Mouse (Mus musculus) C2C12 (cell line): ENCODE measurements at regions not wholly inside any gene's neighbourhood (a gene's known extent, or its start where the extent isn't known, plus 50 kb on each side); places are given as distances from the start of the nearest gene placed in this dataset.

Source experiments
- H3K27me3 ChIP-seq: one replicate; pipeline ENCODE4 v1.6.1; 2011; ENCODE audit not compliant: control insufficient read depth, insufficient read depth, insufficient read length
- H3K36me3 ChIP-seq: one replicate; pipeline ENCODE4 v1.6.1; 2011; ENCODE audit not compliant: control insufficient read depth, insufficient read depth
- H3K4me3 ChIP-seq: one replicate; pipeline ENCODE4 v1.5.1; 2011; ENCODE audit warnings: mild to moderate bottlenecking, control low read depth; ENCODE audit not compliant: poor library complexity, insufficient read depth, severe bottlenecking
- H3K79me2 ChIP-seq: one replicate; pipeline ENCODE4 v1.6.1; 2011; ENCODE audit not compliant: control insufficient read depth, insufficient read depth
- H3K79me3 ChIP-seq: one replicate; pipeline ENCODE4 v1.6.1; 2011; ENCODE audit warnings: low read depth, control low read depth
- H3ac ChIP-seq: one replicate; pipeline ENCODE3; 2011; ENCODE audit warnings: low read depth; ENCODE audit not compliant: control insufficient read depth, insufficient read length
- CEBPB ChIP-seq: IDR thresholded peaks from one replicate; pipeline ENCODE4 v1.6.1; 2011; ENCODE audit warnings: low read depth, mild to moderate bottlenecking, control low read depth, moderate library complexity
- CTCF ChIP-seq: IDR thresholded peaks from one replicate; pipeline ENCODE4 v1.5.1; 2011; ENCODE audit not compliant: control insufficient read depth, insufficient read depth, insufficient read length
- FOSL1 ChIP-seq: IDR thresholded peaks from one replicate; pipeline ENCODE4 v1.8.0; 2011; ENCODE audit warnings: mild to moderate bottlenecking, low read length; ENCODE audit not compliant: poor library complexity, insufficient read depth, severe bottlenecking
- MAX ChIP-seq: IDR thresholded peaks from one replicate; pipeline ENCODE4 v1.6.1; 2011; ENCODE audit warnings: mild to moderate bottlenecking, control low read depth
- MYOD1 ChIP-seq: IDR thresholded peaks from one replicate; pipeline ENCODE4 v1.6.1; 2011; ENCODE audit warnings: low read depth; ENCODE audit not compliant: control insufficient read depth, insufficient read length
- MYOG ChIP-seq: IDR thresholded peaks from one replicate; pipeline ENCODE4 v1.6.1; 2011; ENCODE audit not compliant: control insufficient read depth, insufficient read length; ENCODE audit errors: extremely low read depth
- USF1 ChIP-seq: IDR thresholded peaks from one replicate; pipeline ENCODE4 v1.6.1; 2011; ENCODE audit warnings: low read depth, mild to moderate bottlenecking, control low read depth, moderate library complexity

- H3K4me3 ChIP-seq = no peak overlapping the region
Measured at GRCm38 (mm10) chr8:127745221-127745620, 613.2 kb upstream of the Nrp1 start.

DNA sequence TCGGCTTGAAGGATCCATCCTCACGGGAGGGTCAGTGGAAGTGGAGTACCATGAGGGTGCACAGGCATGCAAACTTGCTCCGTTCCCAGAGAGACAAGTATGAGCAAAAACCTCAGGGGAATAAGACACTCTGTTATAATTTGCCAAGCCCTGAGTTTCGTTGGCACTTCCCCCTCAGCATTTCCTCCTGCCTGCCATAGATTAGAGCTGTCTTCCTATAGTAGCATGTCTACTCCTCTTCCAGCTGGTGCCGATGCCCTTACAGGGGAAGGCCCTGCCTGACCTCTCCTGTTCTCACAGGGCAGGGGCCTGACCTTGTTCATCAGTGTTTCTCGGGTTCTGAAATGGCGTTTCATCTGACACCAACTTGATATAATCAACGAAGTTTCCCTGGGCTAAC lies 611.9 kb upstream of the Nrp1 start:
- Histone ChIP-seq H3K27me3 (no peaks in the 10 kb centered on the region), H3K4me3 (no peak overlapping the region), H3ac (no peak overlapping the region), H3K79me3 (no peaks in the 10 kb centered on the region), H3K36me3 (no peaks in the 10 kb centered on the region), H3K79me2 (no peaks in the 10 kb centered on the region)
- no peak for TF ChIP-seq CTCF
- TF ChIP-seq MYOD1 = no peak
- TF ChIP-seq USF1 = no peak
- no peak for TF ChIP-seq MAX
- no peak for TF ChIP-seq MYOG
- no peak for TF ChIP-seq CEBPB
- TF ChIP-seq FOSL1 = no peak

More at GRCm38 (mm10) chr8:127745221-127745620, 613.2 kb upstream of the Nrp1 start:
- Histone ChIP-seq H3K79me2 (no peaks in the 10 kb centered on the region), H3ac (no peak overlapping the region), H3K36me3 (no peaks in the 10 kb centered on the region), H3K27me3 (no peaks in the 10 kb centered on the region), H3K79me3 (no peaks in the 10 kb centered on the region)
- no peak for TF ChIP-seq CTCF
- no peak for TF ChIP-seq MYOG
- no peak for TF ChIP-seq MAX
- no peak for TF ChIP-seq CEBPB
- no peak for TF ChIP-seq MYOD1
- TF ChIP-seq USF1 = no peak
- no peak for TF ChIP-seq FOSL1

DNA sequence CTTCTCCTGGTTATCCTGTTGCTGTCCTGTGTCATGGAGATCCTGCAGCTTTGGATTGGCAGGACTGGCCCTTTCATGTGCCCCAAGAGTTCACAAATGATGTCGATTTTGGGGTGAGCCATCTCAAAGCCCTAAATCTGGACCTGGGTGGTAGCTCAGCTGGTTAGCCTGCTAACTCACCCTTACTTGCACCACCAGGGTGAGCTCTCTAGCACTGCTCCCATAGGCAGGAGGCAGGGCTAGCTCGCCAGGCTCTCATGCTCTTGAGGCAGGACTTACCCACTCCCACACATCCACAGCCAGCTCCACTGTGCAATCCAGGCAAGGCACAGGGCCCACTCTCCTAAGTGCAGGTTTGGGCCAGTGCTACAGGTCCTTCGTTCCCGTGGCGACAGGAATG lies 605.5 kb upstream of the Nrp1 start:
- Histone ChIP-seq H3K36me3 (no peaks in the 10 kb centered on the region), H3K4me3 (no peak overlapping the region), H3K79me3 (no peaks in the 10 kb centered on the region), H3K27me3 (no peaks in the 10 kb centered on the region), H3K79me2 (no peaks in the 10 kb centered on the region), H3ac (no peak overlapping the region)
- TF ChIP-seq USF1 (no peak), MAX (no peak), MYOD1 (no peak), FOSL1 (no peak), MYOG (no peak), CEBPB (no peak), CTCF (no peak)

DNA sequence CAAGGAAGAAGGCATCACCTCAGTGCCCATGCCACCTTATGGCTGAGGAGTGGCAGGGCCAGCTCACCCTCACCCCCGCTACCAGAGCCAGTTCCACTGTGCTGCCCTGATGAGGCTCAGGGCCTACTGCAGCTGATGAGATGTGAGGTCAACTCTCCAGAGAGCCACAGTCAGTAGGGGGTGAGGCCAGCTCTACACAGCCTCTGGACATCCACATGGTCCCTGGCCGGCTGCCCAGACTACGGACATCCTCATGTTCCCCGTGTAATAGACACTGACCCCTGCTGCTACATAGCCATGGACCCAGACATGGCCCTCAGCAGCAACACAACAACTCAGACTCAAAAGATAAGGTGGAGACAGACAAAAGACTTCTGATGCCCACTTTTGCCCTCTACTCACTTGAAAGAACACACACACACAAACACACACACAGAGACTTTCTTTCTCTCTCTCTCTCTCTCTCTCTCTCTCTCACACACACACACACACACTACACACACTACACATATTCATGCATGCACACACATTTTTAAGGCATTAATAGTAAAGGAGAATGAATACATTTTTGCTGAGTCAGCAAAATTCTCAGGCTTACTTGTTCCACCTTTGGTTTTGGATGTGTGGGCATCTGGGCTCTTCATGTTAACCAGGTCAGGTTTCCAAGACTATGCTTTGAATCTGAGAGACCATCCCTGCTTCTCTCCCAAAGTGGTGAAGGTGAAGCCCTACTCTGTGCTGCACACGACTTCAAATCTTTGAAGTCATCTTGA lies 604.4 kb upstream of the Nrp1 start:
- Histone ChIP-seq H3ac (no peak overlapping the region), H3K36me3 (no peaks in the 10 kb centered on the region), H3K79me3 (no peaks in the 10 kb centered on the region), H3K4me3 (no peak overlapping the region), H3K27me3 (no peaks in the 10 kb centered on the region), H3K79me2 (no peaks in the 10 kb centered on the region)
- TF ChIP-seq MYOG (no peak), FOSL1 (no peak), CEBPB (no peak), CTCF (no peak), MAX (no peak), USF1 (no peak), MYOD1 (no peak)

DNA sequence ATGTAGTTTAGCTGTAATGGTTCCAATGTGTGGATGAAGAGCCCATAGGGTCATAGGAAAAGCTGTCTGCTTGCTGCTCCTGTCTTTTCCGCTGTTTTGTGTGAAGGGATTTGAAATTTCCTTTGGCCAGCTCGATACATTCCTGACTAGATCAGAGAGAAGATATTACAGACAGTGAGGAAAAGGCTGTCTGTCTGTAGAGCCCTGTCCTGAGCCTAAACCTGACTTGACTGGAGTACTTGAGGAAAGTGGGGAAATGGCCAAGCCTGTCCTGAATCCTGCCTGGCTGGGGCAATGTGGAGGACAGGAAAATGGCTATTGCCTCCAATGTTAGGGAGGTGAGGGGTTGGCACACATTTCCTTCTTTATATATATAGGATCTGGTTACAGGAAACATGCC lies 601.0 kb upstream of the Nrp1 start:
- no peaks in the 10 kb centered on the region for H3K36me3 ChIP-seq
- no peaks in the 10 kb centered on the region for H3K27me3 ChIP-seq
- no peaks in the 10 kb centered on the region for H3K79me3 ChIP-seq
- no peak overlapping the region for H3K4me3 ChIP-seq
- H3ac ChIP-seq = no peak overlapping the region
- no peaks in the 10 kb centered on the region for H3K79me2 ChIP-seq
- no peak for TF ChIP-seq FOSL1
- TF ChIP-seq MAX = no peak
- no peak for TF ChIP-seq CEBPB
- TF ChIP-seq MYOG = no peak
- TF ChIP-seq USF1 = no peak
- no peak for TF ChIP-seq CTCF
- no peak for TF ChIP-seq MYOD1

GRCm38 (mm10) chr8:127759906-127760305 lies 598.5 kb upstream of the Nrp1 start:
- no peaks in the 10 kb centered on the region for H3K36me3 ChIP-seq
- no peaks in the 10 kb centered on the region for H3K79me2 ChIP-seq
- H3K4me3 ChIP-seq = no peak overlapping the region
- no peak overlapping the region for H3ac ChIP-seq
- H3K79me3 ChIP-seq = no peaks in the 10 kb centered on the region
- TF ChIP-seq MYOG = no peak
- TF ChIP-seq MYOD1 = no peak
- TF ChIP-seq CEBPB = no peak
- no peak for TF ChIP-seq MAX
- no peaks in the 10 kb centered on the region for H3K27me3 ChIP-seq
